Mouse (Mus musculus) cerebellum, adult 11 months (tissue): ENCODE measurements around the gene Gstz1.
"Not testable (repeated sequence)": the region's sequence is repeated elsewhere in the genome, so short reads cannot be mapped to it uniquely, and the experiment has no call there.

Experiments
- DNase-seq: peaks from one replicate; pipeline ENCODE4 v3.0.0; 2022

Gstz1 gene

GRCm38 (mm10) chr12:87146966-87147365 lies at the start of gene Gstz1:
Gene Gstz1, plus strand, starts transcription at chr12:87147165.
- peak; percentile 78 for DNase-seq

GRCm38 (mm10) chr12:87100331-87100730 lies 46.6 kb upstream of the Gstz1 start:
- DNase-seq: no peak

DNA sequence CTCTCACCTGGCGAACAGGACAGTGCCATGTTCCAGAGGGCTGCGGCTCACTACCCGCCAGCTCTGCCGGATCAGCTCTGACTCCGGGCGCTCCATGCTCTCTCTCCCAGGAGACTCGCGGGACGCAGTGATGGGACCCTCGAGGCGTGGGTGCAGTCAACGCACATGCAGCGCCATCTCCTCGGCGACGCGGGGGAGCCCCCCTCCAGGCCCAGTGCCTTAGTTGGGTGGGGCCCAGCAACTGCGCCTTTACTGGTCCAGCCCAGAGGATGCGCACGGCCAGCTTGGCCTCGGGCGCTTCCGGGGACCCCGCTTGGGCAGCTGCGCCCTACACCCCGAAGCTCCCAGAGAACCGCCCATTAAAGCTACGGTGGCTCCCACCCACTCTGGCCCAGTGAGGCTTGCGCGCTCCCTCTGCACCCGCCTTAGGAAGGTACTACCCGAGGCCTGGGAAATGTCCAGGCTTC lies 44.8 kb upstream of the Gstz1 start, which contains the start of gene Ngb:
TSS of gene Ngb (minus strand) at position 375 of the 467 bp plus-strand sequence.
- DNase-seq: no peak

DNA sequence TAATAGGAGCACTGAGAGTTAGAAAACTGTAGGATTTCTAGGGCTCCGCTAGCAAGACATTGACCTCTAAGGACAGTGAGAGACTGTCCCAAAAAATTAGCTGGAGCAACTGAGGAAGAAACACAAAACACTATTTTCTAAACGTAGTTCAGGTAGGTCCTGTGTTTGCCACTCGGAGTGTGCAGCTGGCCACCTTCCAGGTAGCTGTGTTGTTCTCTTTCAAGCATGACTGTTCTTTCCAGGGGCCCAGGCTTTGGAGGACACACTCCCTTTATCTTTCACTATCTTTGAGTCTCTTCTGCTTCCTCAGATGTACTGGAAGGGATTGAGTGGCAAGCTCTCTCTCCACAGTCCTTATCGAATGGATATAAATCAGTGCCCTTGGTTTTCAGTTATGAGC lies 43.5 kb upstream of the Gstz1 start:
- no peak for DNase-seq

- no peak for DNase-seq
Observed at GRCm38 (mm10) chr12:87104796-87105195, 42.2 kb upstream of the Gstz1 start.

GRCm38 (mm10) chr12:87107357-87107977 lies 39.5 kb upstream of the Gstz1 start:
- no peak for DNase-seq

DNA sequence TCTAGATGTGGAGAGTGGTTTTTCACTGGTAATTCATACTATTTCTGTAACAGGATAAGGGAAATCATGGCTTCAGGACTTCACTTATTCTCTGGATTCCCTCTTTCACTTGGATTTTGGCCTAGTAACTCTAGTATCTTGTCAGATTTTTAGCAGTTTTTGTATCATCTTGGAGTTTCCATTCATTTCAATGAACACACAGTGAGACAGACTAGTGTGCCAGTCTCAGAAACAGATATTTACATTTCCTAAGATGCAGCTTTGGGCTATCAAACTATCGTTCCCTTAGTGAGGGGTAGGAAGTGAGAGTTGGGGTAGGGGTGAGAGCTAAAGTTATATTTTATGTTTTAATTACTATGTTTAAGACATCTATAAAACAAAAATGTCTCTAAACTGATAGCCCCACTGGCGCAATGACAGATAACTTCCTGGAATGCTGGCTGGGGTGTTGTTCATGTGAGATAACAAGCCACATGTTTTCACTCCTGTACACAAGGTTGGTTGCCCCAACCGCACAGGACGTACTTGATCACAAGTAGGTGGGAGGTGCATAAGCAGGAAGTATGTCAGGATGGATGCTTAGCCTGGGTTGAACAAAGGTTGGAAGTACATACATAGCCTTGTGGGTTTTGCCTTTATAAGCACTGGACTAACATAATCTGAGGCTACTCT lies 24.9 kb upstream of the Gstz1 start:
- DNase-seq: no peak

GRCm38 (mm10) chr12:87127256-87127655 lies 19.7 kb upstream of the Gstz1 start:
- no peak for DNase-seq

GRCm38 (mm10) chr12:87130224-87130623 lies 16.7 kb upstream of the Gstz1 start:
- no peak for DNase-seq

- no peak for DNase-seq
Observed at GRCm38 (mm10) chr12:87131181-87131580, 15.8 kb upstream of the Gstz1 start.

DNA sequence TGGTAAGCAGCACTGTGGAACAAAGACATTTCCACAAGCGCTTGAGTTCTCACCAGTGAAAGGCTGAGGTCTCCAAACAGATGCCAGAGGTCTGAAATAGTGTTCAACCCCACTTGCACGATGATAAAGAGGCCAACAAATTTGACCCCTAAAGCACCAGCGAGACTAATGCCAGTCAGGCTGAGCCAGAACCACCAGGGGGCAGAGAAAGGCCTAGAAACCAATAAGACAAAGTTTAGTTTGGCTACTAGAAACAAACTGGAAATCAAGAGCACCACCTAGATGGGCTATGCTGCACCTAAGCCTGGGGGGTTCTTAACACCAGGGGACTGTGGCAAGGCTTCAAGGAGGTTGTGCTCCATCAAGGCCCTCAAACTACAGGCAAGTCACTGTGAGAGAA lies 15.3 kb upstream of the Gstz1 start:
- no peak for DNase-seq

- DNase-seq: no peak
Observed at GRCm38 (mm10) chr12:87132210-87132609, 14.8 kb upstream of the Gstz1 start.

GRCm38 (mm10) chr12:87132784-87133183 lies 14.2 kb upstream of the Gstz1 start:
- DNase-seq: no peak

DNA sequence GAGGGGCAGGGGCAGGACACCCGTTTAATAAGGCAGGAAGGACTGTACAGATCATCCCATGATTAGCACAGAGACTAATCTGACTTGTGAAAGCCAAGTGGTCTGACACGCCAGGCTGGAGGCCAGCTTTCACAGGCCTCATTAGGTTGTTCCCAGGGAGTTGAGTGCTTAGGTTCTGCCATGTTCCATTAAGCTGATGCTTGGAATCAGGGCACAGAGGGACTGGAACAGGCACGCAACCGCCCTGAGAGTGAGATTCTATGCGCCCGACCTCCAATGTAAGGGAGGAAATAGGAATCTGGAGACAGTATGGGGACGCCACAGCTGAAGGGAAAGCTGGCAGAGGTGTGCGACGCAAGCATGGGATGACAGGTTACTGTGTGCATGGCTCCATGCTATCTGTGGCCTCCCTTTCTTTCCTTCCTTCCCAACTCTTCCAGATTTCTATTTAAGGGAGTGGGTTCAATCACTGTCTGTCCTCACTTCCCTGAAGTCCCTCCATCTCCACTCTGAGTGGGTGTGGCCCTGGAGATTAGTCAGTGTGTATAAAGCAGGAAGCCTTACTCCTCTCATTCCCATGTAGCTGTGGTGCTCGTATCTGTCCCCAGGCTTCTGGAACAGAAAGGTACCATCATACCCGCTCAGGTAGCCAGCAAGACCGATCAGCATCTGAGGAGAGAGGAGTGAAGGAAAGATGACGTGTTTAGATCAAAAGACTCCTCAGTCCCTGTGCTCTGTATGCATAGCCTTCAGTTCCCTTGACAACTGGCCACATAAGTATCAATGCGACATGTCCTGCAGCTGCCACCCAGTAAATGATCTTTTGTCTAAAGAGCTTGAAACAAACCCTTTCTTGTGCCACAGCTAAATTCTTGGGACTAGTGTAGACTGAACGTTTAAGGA lies 9.3 kb upstream of the Gstz1 start:
- no peak for DNase-seq

GRCm38 (mm10) chr12:87138342-87138701 lies 8.6 kb upstream of the Gstz1 start:
- DNase-seq: no peak

GRCm38 (mm10) chr12:87138768-87139167 lies 8.2 kb upstream of the Gstz1 start:
- DNase-seq: no peak

DNA sequence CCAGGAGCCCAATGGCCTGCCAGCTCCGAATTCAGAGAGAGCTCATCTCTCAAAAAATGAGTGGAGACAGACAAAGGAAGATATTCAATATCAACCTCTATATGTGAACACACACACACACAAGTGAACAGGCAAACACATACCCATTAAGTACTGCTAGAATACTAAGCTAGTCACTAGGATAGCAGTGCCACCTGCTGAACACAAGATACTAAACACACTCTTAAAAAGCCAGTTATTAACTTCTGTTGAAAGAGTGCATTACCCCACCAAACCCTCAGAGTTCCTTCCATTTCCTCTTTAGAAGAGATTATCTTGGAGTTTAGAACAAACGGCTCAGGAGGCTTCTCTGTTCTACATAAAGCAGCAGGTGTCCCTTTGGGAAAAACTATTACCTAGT lies 4.8 kb upstream of the Gstz1 start:
- no peak for DNase-seq

GRCm38 (mm10) chr12:87147395-87148089 lies 577 bp downstream of the Gstz1 start, which contains the start of gene Pomt2:
Gene Pomt2, minus strand, starts transcription at chr12:87147968.
- peak; percentile 93 for DNase-seq

GRCm38 (mm10) chr12:87148136-87148535 lies 1.2 kb downstream of the Gstz1 start:
- no peak for DNase-seq

DNA sequence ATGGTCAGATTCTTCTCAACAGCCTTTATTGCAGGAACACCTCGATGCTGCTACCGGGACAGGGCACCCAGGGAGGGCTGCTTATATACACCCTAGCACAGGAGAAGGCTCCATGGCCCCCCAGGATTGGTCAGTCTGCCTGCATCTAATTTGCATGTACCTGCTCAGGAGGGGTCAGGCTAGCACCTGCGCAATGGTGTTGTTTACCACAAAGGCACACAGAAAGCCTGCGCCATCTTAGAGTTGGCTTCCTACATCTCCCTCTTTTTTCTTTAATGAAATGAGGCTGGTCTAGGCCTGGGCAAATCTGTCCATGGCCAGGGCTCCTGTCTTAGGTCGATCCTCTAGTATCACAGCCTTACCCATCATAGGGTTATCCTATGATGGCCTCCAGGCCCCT lies 2.5 kb downstream of the Gstz1 start:
- DNase-seq: no peak

DNA sequence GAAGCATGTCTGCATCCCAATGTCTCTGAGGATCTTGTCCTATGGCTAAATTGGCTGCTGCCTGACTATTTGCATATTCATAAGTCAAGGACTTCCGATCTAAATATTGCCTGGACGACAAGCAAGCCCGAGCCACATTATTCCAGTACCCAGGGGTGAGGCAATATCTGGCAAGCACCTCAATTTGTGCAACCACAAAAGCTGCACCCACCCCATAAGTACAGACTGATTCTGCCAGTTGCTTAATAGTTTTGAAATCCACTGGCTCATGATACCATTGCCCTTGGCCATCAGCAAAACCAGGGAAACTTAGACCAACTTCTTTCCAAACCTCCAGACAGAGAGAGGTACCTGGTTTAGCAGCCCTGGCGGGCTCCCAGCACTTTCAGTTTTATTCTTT lies 7.5 kb downstream of the Gstz1 start:
- DNase-seq: not testable (repeated sequence)

DNA sequence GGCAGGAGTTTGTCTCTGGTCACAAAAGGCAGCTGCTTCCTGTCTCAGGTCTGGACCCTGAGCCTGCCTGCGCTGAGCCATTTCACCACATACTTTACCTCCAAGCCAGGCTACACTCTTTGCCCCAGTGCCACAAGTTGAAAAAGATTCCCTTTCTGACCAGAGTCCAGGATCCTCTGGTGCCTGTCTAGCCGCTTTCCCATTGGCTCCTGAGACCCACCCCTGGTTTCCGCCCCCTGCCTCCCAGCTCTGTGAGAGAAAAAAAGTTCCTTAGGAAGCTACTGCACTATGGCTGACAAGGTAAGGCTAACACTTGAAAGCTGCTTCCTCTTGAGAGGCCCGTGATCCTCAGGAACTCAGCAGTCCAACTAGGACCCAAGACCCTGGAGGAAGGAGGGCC lies 10.4 kb downstream of the Gstz1 start:
- no peak for DNase-seq

GRCm38 (mm10) chr12:87158099-87158498 lies 11.1 kb downstream of the Gstz1 start:
- DNase-seq: no peak
